Mouse (Mus musculus): ENCODE results near the gene Arf3. TPM values are rescaled to one million over a fixed set of nuclear protein-coding genes. Genes with fewer than 3 reads are reported as not detected.
A peak's percentile ranks its signal among the peaks of the same experiment; 100 is the strongest.

Arf3 gene
- polyA plus RNA-seq, 1 experiment from 2014 or later, result 107 TPM

GRCm38 (mm10) chr15:98774096-98774495 lies 11.1 kb upstream of the Arf3 start:
- H3K27ac ChIP-seq (ENCODE audit: low read depth, low read length), result no peak overlapping the region
- no peak overlapping the region for H3K9ac ChIP-seq (ENCODE audit: low read depth, low read length)
- H3K9me3 ChIP-seq (ENCODE audit: control insufficient read depth, low read length), result no peaks in the 10 kb centered on the region
- no peak overlapping the region for H3K4me2 ChIP-seq (ENCODE audit: low read length)
- no peak for ATAC-seq
- no peak overlapping the region for H3K4me3 ChIP-seq (ENCODE audit: low read length)
- H3K27me3 ChIP-seq (replicated peaks; ENCODE audit: control insufficient read depth, insufficient read depth, low read length), result peaks cover 73% of the 10 kb centered on the region
- peaks cover 16% of the 10 kb centered on the region for H3K4me1 ChIP-seq (ENCODE audit: control insufficient read depth, insufficient read depth, low read depth, low read length)
- WGBS, result 12% methylated on average over 15 of the region's 15 CpGs
- H3K36me3 ChIP-seq (ENCODE audit: control insufficient read depth, insufficient read depth, low read length), result no peaks in the 10 kb centered on the region

- Histone ChIP-seq H3K4me1 (ENCODE audit: control insufficient read depth, insufficient read depth, low read depth, low read length) (peaks cover 6% of the 10 kb centered on the region), H3K4me2 (ENCODE audit: low read length) (peak overlapping the region; percentile 59), H3K27ac (ENCODE audit: low read depth, low read length) (no peak overlapping the region), H3K9ac (ENCODE audit: low read depth, low read length) (peak overlapping the region; percentile 29), H3K4me3 (ENCODE audit: low read length) (peak overlapping the region; percentile 39), H3K9me3 (ENCODE audit: control insufficient read depth, low read length) (no peaks in the 10 kb centered on the region), H3K36me3 (ENCODE audit: control insufficient read depth, insufficient read depth, low read length) (no peaks in the 10 kb centered on the region), H3K27me3 (replicated peaks; ENCODE audit: control insufficient read depth, insufficient read depth, low read length) (peaks cover 64% of the 10 kb centered on the region)
- WGBS, result 3% methylated on average over 36 of the region's 36 CpGs
- no peak for ATAC-seq
Measured at GRCm38 (mm10) chr15:98772511-98773211, 9.6 kb upstream of the Arf3 start.

DNA sequence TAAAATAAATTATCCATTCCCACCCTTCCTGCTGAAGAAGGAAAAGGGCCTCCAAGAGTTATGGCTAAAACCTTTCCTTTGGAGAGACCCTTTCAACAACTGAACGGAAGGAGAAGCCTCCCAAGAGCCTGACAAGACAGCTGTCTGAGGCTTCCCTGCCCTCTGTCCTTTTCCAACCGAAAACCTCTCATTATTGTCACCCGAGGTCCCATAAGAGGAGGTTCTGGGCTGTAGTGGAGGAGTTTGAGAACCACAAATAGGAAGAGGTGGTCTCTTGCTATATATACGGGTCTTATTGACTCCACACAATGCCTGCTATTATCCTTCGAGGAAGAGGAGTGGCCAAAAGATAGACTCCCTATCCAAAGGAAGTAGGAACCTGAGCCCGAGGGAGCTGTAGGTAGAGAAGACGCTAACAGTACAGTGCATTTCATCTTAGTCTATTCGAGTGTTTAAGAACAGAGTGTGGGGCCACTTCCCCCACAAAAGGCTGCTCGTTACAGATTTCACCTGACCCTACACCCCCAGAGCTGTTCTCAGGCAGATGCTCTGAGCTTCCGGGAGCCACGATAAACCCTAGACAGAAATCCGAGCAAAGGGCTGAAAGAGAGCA lies 8.9 kb upstream of the Arf3 start:
- Histone ChIP-seq H3K9me3 (ENCODE audit: control insufficient read depth, low read length) (no peaks in the 10 kb centered on the region), H3K4me2 (ENCODE audit: low read length) (peak overlapping the region; percentile 59), H3K36me3 (ENCODE audit: control insufficient read depth, insufficient read depth, low read length) (no peaks in the 10 kb centered on the region), H3K27ac (ENCODE audit: low read depth, low read length) (no peak overlapping the region), H3K4me3 (ENCODE audit: low read length) (peak overlapping the region; percentile 39), H3K4me1 (ENCODE audit: control insufficient read depth, insufficient read depth, low read depth, low read length) (peaks cover 6% of the 10 kb centered on the region; the same call in 1 of the 2 replicates), H3K9ac (ENCODE audit: low read depth, low read length) (no peak overlapping the region), H3K27me3 (replicated peaks; ENCODE audit: control insufficient read depth, insufficient read depth, low read length) (peaks cover 58% of the 10 kb centered on the region)
- WGBS, result 10% methylated on average over 12 of the region's 12 CpGs
- no peak for ATAC-seq

DNA sequence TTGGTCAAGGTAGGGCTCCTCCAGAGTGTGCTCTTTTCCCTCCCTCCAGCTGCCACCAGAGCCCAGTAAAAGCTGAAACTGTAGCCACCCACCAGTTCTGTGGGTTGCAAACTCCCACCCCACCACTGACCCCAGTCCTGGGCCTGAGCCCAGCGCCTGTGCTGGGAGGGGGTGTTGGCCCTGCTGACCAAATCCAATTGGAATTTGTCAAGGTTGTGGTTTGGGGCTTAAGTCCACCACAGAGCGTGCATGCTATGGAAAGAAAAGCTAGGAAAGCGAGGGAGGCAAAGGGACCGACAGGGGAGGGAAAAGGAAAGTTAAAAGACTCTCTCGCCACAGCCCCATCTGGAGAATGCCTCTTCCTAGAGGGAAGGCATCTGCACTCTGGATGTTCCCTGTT lies 5.2 kb upstream of the Arf3 start:
- H3K27ac ChIP-seq (ENCODE audit: low read depth, low read length), result no peak overlapping the region
- H3K9me3 ChIP-seq (ENCODE audit: control insufficient read depth, low read length), result no peaks in the 10 kb centered on the region
- peaks cover 24% of the 10 kb centered on the region for H3K27me3 ChIP-seq (replicated peaks; ENCODE audit: control insufficient read depth, insufficient read depth, low read length)
- ATAC-seq, result no peak
- no peaks in the 10 kb centered on the region for H3K36me3 ChIP-seq (ENCODE audit: control insufficient read depth, insufficient read depth, low read length)
- H3K4me2 ChIP-seq (ENCODE audit: low read length), result no peak overlapping the region
- H3K4me1 ChIP-seq (ENCODE audit: control insufficient read depth, insufficient read depth, low read depth, low read length), result peaks cover 10% of the 10 kb centered on the region; the same call in 1 of the 2 replicates
- H3K4me3 ChIP-seq (ENCODE audit: low read length), result no peak overlapping the region
- H3K9ac ChIP-seq (ENCODE audit: low read depth, low read length), result no peak overlapping the region
- 21% methylated on average over 5 of the region's 5 CpGs for WGBS

GRCm38 (mm10) chr15:98765929-98766328 lies 2.9 kb upstream of the Arf3 start:
- no peak overlapping the region for H3K9ac ChIP-seq (ENCODE audit: low read depth, low read length)
- H3K9me3 ChIP-seq (ENCODE audit: control insufficient read depth, low read length), result no peaks in the 10 kb centered on the region
- no peak overlapping the region for H3K4me2 ChIP-seq (ENCODE audit: low read length)
- 65% methylated on average over 4 of the region's 4 CpGs for WGBS
- no peak for ATAC-seq
- peaks cover 10% of the 10 kb centered on the region for H3K27me3 ChIP-seq (replicated peaks; ENCODE audit: control insufficient read depth, insufficient read depth, low read length)
- H3K4me3 ChIP-seq (ENCODE audit: low read length), result no peak overlapping the region
- no peak overlapping the region for H3K27ac ChIP-seq (ENCODE audit: low read depth, low read length)
- no peaks in the 10 kb centered on the region for H3K36me3 ChIP-seq (ENCODE audit: control insufficient read depth, insufficient read depth, low read length)
- H3K4me1 ChIP-seq (ENCODE audit: control insufficient read depth, insufficient read depth, low read depth, low read length), result peaks cover 15% of the 10 kb centered on the region

DNA sequence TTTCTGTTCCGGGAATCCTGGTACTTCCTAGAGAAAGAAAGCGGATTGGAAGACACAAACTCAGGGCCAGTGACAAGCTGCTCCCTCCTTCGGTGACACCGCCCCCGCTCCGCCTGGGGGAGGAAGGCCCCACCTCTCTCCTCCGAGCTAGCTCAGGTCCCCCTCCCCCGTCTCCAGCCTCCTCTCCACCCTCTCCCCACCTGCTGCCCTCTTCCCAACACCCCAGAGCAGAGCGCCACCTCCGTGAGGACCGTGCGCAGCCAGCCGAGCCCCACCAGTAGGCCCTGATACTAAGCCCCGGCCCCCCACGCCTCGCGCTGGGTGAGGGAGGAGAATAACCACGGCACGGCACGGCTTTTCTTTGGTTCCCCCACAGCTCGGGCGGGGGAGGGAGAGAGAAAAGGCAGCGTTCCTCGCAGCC lies 803 bp downstream of the Arf3 start:
- Histone ChIP-seq H3K9me3 (ENCODE audit: control insufficient read depth, low read length) (no peaks in the 10 kb centered on the region), H3K4me3 (ENCODE audit: low read length) (peak overlapping the region; percentile 87), H3K4me2 (ENCODE audit: low read length) (peak overlapping the region; percentile 59), H3K27me3 (replicated peaks; ENCODE audit: control insufficient read depth, insufficient read depth, low read length) (no peaks in the 10 kb centered on the region; the same call in 1 of the 2 replicates), H3K4me1 (ENCODE audit: control insufficient read depth, insufficient read depth, low read depth, low read length) (peaks cover 20% of the 10 kb centered on the region), H3K27ac (ENCODE audit: low read depth, low read length) (peak overlapping the region; percentile 92), H3K9ac (ENCODE audit: low read depth, low read length) (peak overlapping the region; percentile 96), H3K36me3 (ENCODE audit: control insufficient read depth, insufficient read depth, low read length) (peaks cover 5% of the 10 kb centered on the region; the same call in 1 of the 2 replicates)
- 0% methylated on average over 23 of the region's 24 CpGs for WGBS
- ATAC-seq, result peak; percentile 69

DNA sequence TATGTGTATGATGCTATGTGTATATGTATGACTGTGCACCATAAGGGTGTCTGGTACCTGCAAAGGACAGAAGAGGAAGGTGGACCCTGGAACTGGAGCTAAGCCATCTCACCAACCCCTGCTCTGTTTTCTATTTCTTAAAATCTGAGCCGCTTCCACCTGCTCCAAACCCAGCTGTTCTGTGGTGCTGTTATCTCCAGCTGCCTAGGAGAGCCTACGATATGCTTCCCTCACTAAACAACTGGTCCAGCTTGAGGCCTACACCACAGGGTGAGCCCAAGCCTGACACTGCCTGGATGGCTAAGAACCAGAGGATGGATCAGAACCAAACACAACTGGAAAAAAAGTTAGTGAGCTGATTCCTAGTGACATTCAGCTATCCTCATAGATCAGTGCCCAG lies 8.9 kb downstream of the Arf3 start:
- no peaks in the 10 kb centered on the region for H3K9me3 ChIP-seq (ENCODE audit: control insufficient read depth, low read length)
- no peaks in the 10 kb centered on the region for H3K27me3 ChIP-seq (replicated peaks; ENCODE audit: control insufficient read depth, insufficient read depth, low read length)
- no peak overlapping the region for H3K4me2 ChIP-seq (ENCODE audit: low read length)
- H3K9ac ChIP-seq (ENCODE audit: low read depth, low read length), result no peak overlapping the region
- 96% methylated on average over 2 of the region's 2 CpGs for WGBS
- H3K27ac ChIP-seq (ENCODE audit: low read depth, low read length), result no peak overlapping the region
- H3K4me3 ChIP-seq (ENCODE audit: low read length), result no peak overlapping the region
- no peak for ATAC-seq
- peaks cover 5% of the 10 kb centered on the region; the same call in 1 of the 2 replicates for H3K36me3 ChIP-seq (ENCODE audit: control insufficient read depth, insufficient read depth, low read length)
- no peaks in the 10 kb centered on the region for H3K4me1 ChIP-seq (ENCODE audit: control insufficient read depth, insufficient read depth, low read depth, low read length)

DNA sequence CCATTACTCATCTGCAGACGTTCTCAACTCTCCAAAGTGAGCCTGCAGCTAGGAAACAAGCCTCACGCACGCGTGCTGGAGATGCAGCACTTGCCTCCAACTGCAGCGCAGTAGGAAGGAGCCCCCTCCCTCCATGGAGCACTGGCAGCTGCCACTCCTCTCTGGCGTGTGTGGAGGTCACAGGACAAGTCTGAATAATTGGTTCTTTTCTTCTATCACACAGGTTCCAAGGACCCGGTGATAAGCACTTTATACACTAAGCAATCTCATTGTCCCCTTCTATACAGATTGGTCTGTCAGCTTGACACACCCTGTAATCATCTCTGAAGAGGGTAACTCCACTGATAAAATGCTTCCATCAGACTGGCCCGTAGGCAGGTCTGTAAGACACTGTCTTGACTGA lies 10.0 kb downstream of the Arf3 start:
- Histone ChIP-seq H3K4me1 (ENCODE audit: control insufficient read depth, insufficient read depth, low read depth, low read length) (no peaks in the 10 kb centered on the region), H3K36me3 (ENCODE audit: control insufficient read depth, insufficient read depth, low read length) (peaks cover 4% of the 10 kb centered on the region; the same call in 1 of the 2 replicates), H3K27ac (ENCODE audit: low read depth, low read length) (no peak overlapping the region), H3K4me2 (ENCODE audit: low read length) (no peak overlapping the region), H3K27me3 (replicated peaks; ENCODE audit: control insufficient read depth, insufficient read depth, low read length) (no peaks in the 10 kb centered on the region), H3K9ac (ENCODE audit: low read depth, low read length) (no peak overlapping the region), H3K9me3 (ENCODE audit: control insufficient read depth, low read length) (no peaks in the 10 kb centered on the region), H3K4me3 (ENCODE audit: low read length) (no peak overlapping the region)
- ATAC-seq, result no peak; the same call in 1 of the 2 replicates
- 68% methylated on average over 8 of the region's 8 CpGs for WGBS

- Histone ChIP-seq H3K27ac (ENCODE audit: low read depth, low read length) (no peak overlapping the region), H3K9me3 (ENCODE audit: control insufficient read depth, low read length) (no peaks in the 10 kb centered on the region), H3K4me3 (ENCODE audit: low read length) (no peak overlapping the region), H3K4me2 (ENCODE audit: low read length) (no peak overlapping the region), H3K9ac (ENCODE audit: low read depth, low read length) (no peak overlapping the region), H3K27me3 (replicated peaks; ENCODE audit: control insufficient read depth, insufficient read depth, low read length) (no peaks in the 10 kb centered on the region), H3K36me3 (ENCODE audit: control insufficient read depth, insufficient read depth, low read length) (no peaks in the 10 kb centered on the region), H3K4me1 (ENCODE audit: control insufficient read depth, insufficient read depth, low read depth, low read length) (no peaks in the 10 kb centered on the region)
- no peak for ATAC-seq
- WGBS, result 97% methylated on average over 2 of the region's 2 CpGs
Measured at GRCm38 (mm10) chr15:98749093-98749492, 13.9 kb downstream of the Arf3 start.

Data from hindbrain, embryonic 16.5 days (tissue).